Mouse (Mus musculus): Measurements from ENCODE around the gene Tcp10b.
"Not testable (repeated sequence)": the region's sequence is repeated elsewhere in the genome, so short reads cannot be mapped to it uniquely, and the experiment has no call there.

Tcp10b gene

DNA sequence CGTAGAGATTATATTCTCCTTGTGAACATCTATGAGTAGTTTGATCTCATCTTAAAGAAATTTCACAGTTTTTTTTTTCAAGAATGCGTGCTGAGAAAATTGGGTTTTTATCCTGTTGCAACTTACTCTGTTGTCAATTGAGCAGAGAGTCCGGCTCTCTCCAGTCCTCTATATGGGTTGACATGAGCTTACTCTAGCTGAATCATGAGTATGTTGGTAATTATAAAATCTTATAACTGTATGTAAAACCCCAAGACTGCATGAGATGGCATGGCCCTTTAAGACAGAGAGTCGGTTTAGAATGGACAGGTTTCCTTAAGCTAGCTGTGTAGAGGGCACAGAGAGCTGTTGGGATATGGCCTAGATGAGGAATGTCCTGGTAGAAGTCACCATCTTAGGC, at the start of gene Tcp10b:
TSS of gene Tcp10b (plus strand) at position 301 of the 400 bp plus-strand sequence.
- not testable (repeated sequence) for DNase-seq (ENCODE audit: low spot score in 2 of 2)

DNA sequence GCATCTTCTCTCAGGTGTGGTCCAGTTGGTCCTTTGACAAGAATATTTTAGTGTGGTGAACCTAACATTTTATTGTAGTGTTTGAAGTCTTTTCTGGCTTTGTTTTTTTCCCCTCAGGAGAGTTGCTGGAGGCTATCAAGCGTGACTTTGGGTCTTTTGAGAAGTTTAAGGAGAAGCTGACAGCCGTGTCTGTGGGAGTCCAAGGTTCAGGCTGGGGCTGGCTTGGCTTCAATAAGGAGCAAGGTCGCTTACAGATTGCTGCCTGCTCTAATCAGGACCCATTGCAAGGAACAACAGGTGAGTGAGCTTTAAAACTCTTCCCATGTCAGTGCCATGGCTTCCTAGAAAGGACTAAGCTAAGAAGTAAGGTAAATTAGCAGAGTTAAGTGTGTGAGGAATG, 47.6 kb upstream of the Tcp10b start:
- DNase-seq (ENCODE audit: low spot score in 2 of 2) = no peak

DNA sequence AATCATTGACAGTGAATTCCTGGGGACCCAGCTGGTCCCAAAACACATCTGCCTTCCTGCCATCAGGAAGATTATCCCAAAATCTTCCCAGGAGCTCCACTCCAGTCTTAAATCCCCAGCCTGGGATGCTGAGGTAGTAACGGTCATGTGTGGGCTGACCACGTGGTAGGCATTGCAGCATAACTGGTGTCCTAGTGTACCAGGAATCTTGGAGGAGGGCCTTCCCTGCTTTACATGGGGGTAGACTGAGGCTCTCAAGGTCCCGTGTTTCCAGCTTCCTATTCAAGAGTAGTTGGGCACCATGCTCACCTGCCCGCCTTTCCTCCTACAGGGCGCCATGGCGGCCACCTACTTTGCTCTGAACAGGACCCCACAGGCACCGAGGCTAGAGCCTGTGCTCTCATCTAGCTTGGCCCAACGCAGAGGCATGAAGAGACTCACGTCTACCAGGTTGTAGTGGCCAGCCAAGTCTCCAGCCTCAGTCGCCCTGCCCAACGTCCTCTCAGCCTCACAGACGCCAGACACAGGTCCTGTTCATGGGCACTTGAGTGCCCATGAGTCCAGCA, 24.2 kb upstream of the Tcp10b start:
- DNase-seq (ENCODE audit: low spot score in 2 of 2) = not testable (repeated sequence)

DNA sequence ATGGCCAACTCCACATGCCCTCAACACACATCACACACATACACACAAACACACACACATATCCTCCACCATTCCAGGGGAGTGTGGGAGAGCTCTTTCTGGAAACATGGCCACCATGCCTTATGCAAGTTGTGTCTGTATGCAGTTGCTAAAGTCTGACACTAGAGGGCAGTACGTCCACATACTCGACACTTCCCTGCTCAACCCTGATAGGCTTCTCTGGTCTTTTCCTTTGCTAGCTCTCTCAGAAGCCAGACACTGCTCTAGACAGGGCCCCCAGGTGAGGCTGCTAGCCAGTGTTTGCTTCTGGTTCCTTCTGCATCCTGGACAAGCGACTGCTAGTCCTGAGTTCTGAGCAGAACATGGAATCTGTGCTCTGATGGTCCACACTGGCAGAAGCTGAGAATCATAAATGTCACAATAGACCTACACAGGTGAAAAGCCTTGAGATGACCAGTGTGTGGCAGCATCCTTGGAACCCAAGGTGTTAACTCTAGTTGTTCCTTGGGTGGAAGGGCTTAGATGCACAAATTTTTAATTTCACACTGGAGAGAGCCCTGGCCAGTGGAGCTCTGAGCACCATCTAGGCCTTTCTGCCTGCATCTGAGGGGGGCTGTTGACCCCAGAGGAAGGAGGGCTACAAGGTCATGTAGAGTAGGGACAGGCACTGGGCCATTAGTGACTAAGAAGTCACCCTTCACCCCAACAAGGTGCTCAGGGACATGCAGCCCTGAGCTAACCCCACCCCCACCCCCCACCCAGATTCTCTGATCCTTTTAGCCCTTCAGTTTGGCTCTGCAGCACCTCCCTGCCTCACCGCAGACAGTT, 16.8 kb upstream of the Tcp10b start:
- DNase-seq (ENCODE audit: low spot score in 2 of 2) = peak; percentile 49 to 58

DNA sequence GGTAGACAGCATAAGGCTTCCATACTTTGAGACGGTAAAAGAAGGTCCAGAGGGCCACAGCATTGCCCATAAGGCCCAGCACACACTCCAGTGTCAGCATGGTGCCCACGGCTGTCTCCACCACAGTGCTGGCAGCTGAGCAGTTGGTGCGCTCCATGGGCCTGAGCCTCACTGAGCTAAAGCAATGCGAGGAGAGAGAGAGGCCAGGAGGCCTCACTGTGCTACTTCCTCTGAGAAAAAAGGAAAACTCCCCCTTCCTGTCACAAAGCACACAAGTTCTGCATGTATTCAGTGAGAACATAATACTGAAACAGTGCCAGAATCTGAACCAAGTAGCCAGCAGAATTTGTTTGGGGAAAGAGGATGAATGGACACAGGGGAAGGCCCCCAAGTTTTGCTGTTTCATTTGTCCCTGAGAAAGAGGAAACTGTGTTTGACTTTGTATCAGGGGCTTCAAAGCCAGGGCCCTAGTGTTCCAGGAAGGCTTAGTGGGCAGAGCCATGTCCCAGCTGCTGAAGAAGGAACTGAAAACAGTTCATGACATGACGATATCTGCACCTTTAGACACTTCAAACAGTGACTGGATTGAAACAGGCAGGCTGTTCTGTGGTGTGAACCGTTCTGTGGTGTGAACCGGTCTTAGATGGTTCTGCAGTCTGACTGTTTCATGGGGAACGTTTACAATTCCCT, 8.6 kb upstream of the Tcp10b start, which contains the start of gene Gpr31b:
TSS of gene Gpr31b (minus strand) at position 173 of the 690 bp plus-strand sequence.
- DNase-seq (ENCODE audit: low spot score in 2 of 2) = not testable (repeated sequence)

DNA sequence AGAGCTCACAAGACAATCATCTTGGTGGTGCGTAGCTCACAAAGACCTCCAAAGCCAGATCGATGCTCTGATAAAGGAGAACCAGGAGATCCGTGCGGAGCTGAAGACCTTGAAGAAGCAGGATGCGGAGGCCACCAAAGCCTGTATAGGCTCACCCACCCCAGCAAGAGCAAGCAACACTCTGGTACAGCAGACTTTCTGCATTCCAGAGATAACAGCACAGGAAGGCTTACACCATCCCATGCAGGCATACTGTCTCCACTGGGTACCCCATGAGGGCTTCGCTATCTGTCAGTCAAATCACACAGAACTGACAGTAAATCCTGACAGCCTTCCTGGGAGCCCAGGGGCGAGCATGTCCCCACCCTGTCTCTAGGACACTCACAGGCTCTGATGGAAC, 2.0 kb downstream of the Tcp10b start:
- not testable (repeated sequence) for DNase-seq (ENCODE audit: low spot score in 2 of 2)

DNA sequence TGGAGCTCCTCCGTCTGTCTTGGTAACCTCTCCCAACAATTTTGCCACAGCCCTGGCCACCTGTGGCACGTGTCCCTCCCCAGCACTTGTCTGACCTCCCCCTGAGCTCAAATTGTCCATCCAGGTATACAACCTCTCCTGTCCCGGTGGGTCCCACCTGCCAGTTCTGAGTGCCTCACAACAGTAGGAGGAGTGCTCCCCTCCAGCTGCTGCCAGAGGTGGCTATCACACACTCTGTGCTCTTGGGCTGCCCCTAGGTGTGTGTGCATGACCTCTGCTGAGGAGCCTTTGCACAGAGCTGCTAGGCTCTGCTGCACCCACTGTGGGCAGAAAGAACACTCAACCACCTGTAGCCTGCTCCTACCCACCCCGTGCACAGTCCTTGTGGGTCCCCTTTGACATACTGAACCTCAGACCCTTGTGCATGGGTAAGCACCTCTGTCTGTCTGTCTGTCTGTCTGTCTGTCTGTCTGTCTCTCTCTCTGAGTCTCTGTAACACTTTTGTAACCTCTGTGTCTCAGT, 7.0 kb downstream of the Tcp10b start:
- DNase-seq (ENCODE audit: low spot score in 2 of 2) = not testable (repeated sequence)

DNA sequence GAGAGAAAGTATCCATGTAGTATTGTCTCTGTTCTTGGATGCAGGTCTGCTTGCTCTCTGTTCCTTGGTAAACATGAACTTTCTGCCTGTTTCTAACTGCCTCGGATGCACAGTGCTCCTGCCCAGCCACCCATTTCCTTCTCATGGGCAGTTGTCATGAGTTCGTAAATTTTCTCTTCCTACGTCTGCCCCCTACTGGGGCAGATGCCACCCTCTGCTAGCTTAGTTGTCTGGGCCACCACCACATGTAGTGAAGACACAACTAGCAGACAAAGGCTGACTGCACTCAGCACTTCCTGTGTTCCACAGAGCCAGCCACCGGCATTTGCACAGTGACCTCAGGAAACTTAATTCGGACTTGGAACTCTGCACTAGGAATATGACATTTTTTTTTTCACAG, 8.3 kb downstream of the Tcp10b start:
- not testable (repeated sequence) for DNase-seq (ENCODE audit: low spot score in 2 of 2)

DNA sequence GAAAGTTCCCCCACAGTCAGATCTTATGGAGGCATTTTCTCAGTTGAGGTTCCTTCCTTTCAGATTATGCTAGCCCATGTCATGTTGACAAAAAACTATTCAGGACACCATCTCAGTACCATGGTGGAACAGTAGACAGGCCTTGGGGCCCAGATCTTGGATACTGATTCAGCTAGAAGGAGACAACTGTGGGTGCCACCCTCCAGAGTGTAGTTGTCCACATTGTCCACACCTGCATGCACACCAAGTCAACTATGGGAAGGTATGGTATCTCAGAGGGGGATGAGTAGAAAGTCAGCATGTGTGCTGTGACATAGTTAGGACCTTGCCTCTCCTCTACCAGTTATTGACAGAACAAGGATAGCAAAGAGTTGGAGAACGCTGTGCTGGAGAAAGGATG, 30.6 kb downstream of the Tcp10b start:
- not testable (repeated sequence) for DNase-seq (ENCODE audit: low spot score in 2 of 2)

DNA sequence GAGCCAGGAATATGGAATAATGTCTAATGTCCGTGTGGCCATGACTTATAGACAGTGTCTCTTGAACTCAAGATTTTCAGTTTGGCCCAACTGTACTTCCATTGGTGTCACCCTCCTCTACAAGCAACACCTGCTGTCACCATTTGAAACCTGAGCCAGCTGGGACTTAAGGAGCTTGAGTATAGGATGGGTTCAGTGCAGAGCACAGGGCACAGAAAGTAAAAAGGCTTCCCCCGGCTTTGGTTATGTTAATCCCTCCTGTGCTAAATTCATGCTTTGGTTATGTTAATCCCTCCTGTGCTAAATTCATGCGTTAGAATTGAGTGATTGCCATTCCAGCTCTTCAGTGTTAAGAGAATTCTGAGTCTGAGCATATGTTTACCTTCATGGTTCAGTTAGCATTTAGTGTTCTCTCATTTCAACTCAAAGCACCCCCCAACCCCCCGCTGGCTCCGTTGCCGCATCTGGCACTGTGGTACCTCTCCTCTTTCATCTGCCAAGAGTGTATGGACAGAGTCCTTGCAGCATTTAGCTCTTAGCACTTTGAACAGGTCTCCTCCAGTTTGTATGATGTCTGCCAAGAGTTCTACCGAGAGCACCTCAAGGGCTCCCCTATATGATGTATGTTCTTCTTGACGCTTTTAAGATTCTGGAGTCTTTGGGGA, 31.3 kb downstream of the Tcp10b start:
- not testable (repeated sequence) for DNase-seq (ENCODE audit: low spot score in 2 of 2)

DNA sequence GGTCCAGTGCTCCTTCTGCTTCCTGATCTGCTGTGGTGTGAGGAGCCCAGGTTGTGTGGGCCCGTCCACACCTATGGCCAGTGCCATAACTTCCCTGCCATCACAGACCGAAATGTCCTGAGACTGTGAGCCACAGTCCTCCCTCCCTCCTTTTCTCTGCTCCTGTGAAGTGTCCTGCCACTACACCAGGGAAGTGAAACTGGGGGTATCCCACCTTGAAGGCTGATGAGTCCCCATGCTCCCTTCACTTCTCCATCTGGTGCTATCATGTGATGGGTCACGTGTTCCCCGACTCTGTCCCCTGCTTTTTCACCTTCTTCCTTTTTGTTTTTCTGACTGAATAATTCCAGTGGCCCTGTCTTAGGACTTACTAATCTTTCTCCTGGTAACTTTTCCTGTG, 32.1 kb downstream of the Tcp10b start:
- DNase-seq (ENCODE audit: low spot score in 2 of 2) = not testable (repeated sequence)

DNA sequence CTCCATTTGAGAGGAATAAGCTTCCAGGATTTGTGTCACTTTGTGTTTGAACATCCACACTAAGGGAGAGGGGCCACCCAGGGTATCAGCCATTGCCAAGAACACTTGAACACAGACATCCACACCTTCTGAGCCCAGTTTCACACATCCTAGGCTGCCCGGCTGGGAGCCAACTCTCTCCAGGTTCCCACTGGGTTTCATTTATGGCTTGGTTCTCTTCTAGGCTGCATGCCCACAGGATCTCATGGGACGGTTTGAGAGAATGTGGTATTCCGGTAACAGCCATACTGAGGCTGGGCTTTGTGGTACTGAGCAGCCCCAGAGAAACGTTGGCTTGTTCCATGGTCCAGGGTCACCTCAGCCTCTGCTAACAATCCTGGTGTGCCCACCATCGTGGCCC, 45.7 kb downstream of the Tcp10b start:
- not testable (repeated sequence) for DNase-seq (ENCODE audit: low spot score in 2 of 2)

DNA sequence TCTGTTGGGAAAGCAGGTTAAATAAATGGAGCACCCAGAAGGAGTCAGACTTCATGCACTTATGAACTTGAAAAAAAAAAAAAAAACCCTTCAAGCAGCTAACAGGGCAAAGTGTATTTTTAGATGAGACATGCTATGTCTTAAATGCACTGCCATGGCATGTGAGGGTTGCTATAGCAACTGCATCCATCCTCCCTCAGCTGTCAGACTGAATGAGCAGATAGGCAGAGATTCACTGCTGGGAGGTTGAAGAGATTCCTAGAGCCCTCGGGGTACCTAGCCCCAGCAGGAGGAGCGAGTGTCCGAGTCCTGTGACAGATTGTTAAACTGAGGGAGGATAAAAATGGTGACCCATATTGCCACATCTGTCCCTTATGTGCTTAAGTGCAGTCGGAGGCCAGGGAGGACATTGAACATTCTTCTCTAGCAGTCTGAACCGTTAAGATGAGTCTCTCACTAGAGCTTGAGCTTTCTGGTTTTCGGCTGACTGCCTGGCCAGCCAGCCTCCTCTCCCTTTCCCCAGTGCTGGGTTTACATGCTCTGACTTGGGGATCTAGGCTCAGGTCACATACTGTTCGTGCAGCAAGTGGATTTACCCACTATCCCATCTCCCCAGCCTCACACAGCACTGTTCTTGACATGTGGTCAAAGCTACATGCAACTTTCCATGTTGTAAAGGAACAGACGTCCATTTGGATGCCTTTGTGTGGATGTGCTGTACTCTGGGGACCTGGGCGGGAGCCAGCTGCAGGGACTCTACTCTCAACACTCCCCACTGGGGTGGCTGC, 51.8 kb downstream of the Tcp10b start:
- DNase-seq (ENCODE audit: low spot score in 2 of 2) = not testable (repeated sequence)

DNA sequence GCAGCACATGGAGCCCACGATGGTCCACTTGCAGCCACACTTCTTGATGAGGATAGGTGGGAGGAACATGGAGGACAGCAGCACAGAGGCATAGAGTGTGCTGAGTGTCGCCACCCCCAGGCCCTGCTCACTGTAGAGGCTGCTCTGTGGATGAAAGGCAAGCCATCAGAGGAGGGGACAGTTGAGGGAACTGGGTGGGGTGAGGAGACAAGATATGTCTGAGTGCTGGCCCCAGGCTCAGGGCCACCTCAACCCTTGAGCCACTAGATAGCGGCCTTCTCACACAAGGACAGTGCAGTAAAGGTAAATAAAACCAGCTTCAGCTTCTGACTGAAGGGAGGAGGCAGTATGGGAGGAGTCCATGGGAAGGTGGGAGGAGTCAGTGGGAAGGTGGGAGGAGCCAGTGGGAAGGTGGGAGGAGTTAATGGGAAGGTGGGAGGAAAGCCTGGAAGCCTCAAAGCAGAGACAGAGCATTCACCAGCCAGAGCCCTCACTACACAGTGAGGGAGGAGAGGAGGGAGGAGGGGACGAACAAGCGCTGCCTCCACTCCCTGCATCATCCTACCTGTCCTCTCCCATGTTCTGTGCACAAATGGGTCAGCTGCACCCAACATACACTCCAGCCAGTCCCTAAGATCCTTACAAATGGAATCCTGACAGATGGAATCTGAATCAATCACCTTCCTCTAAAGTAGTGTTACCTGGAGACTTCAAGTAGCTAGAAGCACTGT, 62.6 kb downstream of the Tcp10b start:
- not testable (repeated sequence) for DNase-seq (ENCODE audit: low spot score in 2 of 2)

DNA sequence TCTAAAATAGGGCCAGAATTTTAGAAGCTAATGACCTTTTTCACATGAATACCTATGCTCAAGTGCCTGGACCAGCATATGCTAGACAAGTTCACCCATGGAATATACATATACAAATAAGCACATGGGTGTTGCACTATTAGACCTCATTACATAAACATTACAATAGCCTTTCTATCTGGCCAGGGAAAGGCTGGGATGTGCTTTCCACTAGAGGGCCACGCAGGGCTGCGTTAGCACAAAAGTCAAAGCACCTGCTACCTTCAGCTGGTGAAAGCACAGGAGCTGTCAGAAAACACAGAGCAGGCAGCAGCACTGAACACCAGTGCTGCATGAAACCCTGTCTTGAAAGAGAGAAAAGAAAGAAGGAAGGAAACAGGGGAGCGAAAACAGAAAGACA, 63.3 kb downstream of the Tcp10b start:
- not testable (repeated sequence) for DNase-seq (ENCODE audit: low spot score in 2 of 2)

DNA sequence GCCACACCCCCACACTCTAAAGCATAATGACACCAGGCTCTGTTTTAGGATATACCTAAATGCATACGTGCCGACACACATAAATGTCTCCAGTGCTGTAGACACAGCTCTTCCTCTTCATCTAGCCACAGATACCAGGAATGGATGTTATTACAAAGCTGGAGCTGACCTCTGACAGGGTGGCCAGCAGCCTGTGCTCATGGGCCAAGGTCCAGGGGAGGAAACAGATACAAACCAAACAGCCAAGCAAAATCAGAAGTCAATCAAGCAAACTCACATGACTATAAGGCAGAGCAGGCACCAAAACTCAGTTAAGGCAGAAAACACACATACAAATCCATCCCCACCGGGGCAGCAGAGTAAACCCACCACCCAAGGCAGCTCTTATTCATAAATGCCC, 68.4 kb downstream of the Tcp10b start:
- not testable (repeated sequence) for DNase-seq (ENCODE audit: low spot score in 2 of 2)

DNA sequence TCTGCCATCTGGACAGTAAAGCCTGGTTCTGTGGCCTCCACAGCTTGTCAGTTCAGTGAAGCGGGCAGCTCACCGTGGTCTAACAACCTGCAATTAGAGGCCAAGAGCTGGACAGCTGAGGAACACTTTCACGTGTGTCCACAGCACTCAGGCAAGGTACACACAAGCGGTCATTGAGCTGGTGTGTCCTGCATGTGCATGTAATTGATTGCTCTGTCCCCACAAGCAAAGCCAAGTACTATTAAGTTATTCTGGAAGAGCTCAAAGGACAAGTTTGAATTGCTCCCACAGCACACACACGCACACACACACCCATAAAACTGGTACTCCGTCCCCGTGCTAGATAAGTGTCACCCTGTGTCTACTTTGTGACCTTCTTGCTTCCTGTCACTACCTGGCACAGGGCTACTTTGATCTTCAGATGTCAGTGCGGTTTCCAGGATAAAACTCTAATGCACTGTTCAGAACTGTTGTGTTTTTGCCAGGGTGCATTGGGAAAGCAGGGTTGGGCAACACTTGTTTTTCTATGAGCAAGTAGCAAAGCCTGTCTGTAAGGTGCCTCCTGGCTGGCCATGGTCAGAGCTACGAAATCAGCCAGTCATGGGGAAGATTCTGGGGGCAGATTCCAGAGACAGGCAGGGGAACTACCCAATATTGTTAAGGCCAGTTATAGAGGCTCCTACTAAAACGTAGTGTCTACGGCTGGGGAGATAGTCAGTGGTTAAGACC, 69.0 kb downstream of the Tcp10b start:
- DNase-seq (ENCODE audit: low spot score in 2 of 2) = not testable (repeated sequence)

DNA sequence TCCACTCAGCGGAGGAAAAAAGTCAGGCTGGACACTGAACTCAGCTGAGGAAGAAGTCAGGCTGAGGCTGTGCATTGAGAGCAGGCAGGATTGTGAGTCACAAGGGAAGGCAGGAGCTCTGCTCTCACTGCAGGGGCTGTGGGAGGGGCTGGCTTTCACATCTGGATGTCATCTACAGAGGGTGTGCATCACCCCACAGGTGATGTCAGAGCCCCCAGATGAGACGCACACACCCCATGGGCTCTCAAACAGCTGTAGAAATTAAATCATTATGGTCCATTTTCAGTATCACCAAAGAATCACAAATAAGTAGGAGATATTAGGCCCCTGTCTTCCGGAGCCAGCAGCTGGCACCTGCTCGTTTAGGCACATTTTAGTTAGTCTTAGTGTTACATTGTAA, 70.8 kb downstream of the Tcp10b start, which contains the start of gene Unc93a:
TSS of gene Unc93a (minus strand) at position 101 of the 400 bp plus-strand sequence.
- DNase-seq (ENCODE audit: low spot score in 2 of 2) = not testable (repeated sequence)

All from frontal cortex, postnatal 14 days (tissue).